Mouse (Mus musculus): ENCODE results near the gene Foxj2.

The Foxj2 gene

DNA sequence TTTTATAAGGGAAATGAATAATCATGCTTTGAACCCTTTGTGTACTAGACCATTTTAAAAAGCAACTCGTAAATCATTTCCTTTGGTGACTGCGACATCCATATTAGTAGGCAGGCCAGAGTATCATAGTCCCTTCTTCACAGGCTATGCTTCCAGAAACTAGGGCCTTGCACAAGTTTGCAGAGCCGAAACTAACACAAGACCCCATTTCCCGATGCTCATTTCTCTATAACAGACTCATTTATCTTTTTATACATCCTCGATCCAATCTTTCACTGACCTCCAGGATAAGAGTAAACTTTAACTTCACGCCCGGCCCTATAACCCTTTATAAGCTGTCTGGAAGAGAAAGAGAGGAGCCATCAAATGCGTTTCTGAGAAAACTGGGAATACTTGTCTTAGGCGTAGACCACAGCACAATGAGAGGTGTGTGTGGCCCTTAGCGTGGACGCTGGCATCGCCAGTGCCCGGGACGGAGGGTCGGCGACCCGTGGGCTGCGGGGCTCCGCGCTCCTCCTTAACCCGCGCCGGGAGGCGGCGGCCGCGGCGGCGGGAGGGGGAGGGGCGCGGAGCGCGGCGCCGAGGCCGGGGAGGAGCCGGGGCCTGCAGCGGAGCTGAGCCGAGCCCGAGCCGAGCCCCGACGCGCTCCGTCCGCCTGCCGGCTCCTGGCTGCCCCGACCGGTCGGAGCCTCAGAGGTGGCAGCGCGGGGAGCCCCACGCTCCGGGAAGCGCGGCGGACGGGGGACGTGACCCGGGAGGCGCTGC, at the start of gene Foxj2:
Gene Foxj2 (plus strand): TSS at position 609 of the 765 bp plus-strand sequence.
- ChIA-PET POLR2A (interaction anchor here in 1 of 4 experiments (0.6 to 0.8 kb wide), 2 partner anchors 8 to 121 kb away, joined by 3 read pairs; no protein-coding TSS in a partner anchor), CTCF (interaction anchor here in 3 of 4 experiments (0.5 to 0.9 kb wide), 3 partner anchors 9 to 49 kb away, joined by 3 read pairs; no protein-coding TSS in a partner anchor)

DNA sequence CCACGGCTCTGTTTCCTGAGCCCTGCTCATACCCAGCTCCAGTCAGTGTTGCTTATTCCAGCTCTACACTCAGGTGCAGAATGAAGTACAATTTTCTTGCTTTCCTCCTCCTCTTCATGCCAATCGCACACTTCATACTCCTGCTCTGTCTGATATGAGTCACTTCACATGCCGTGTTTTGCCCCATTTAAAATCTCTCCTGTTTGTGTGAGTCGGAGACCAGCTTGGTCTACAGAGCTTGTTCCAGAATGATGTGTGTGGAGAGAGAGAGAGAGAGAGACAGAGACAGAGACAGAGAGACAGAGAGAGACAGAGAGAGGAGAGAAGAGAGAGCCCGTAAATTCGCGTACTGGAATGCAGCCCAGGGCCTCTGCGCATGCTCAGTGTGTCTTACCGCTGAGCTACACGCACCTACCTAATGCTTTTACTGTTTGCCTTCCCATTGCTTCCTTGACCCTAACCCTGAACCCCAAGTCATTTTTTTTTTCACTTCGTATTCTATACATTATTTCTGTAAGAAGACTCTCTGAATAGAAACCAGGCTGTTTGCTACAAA, 48.9 kb upstream of the Foxj2 start:
- ChIA-PET CTCF (interaction anchor here (0.5 to 2.7 kb wide), 8 partner anchors 9 to 160 kb away, joined by 3 to 7 read pairs (median 4); no protein-coding TSS in a partner anchor), POLR2A (interaction anchor here (0.5 to 24.1 kb wide), 63 partner anchors 8 to 429 kb away, joined by 3 to 475 read pairs (median 5); partner anchors contain the start of genes Slc2a3 (in 3 of the 4), Nanog (in 2 of the 4), Apobec1 (in 1 of the 4) and Gdf3 (in 1 of the 4))

DNA sequence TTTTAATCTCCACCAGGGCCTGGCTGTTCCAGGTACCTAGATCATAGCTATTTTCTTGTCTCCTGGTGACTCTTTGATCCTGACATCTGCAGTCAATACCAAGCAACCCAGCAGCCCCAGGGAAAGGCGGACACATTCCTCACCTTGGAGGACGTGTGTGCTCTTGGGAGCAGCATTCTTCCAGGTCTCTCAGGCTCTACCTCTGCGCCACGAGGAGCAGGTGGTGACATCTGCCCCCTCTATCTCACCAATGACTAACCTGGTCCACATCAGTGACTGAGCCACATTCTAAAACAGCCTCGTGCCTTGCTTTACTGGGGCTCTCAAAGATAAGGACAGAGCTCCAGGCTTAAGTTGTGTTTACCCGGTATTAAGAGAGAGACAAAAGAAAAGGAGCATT, 47.0 kb upstream of the Foxj2 start:
- POLR2A ChIA-PET, result interaction anchor here (0.6 to 24.1 kb wide), 32 partner anchors 9 to 431 kb away, joined by 3 to 475 read pairs (median 5); partner anchors contain the start of genes Nanog (in 2 of the 4) and Slc2a3 (in 1 of the 4)
- CTCF ChIA-PET, result interaction anchor here in 2 of 4 experiments (0.6 to 1.4 kb wide), 3 partner anchors 10 to 12 kb away, joined by 3 to 4 read pairs (median 3); no protein-coding TSS in a partner anchor

DNA sequence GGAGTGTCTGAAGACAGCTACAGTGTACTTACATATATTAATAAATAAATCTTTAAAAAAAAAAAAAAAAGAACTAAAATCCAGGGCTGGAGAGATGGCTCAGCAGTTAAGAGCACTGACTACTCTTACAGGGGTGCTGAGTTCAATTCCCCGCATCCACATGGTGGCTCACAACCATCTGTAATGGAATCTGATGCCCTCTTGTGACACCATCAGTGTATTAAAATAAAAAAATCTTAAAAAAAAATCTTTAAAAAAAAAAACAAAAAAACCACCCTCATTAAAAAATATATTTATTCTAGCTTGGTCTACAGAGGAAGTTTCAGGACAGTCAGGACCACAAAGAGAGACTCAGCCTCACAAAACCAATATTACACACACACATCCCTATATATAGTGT, 45.4 kb upstream of the Foxj2 start:
- CTCF ChIA-PET, result interaction anchor here in 1 of 4 experiments (0.6 to 1.0 kb wide), 3 partner anchors 45 to 105 kb away, joined by 3 to 4 read pairs (median 3); no protein-coding TSS in a partner anchor
- POLR2A ChIA-PET, result interaction anchor here in 3 of 4 experiments (0.6 to 24.1 kb wide), 13 partner anchors 8 to 165 kb away, joined by 3 to 475 read pairs (median 4); partner anchors contain the start of genes Gdf3 (in 1 of the 3), Nanog (in 1 of the 3) and Slc2a3 (in 1 of the 3)

DNA sequence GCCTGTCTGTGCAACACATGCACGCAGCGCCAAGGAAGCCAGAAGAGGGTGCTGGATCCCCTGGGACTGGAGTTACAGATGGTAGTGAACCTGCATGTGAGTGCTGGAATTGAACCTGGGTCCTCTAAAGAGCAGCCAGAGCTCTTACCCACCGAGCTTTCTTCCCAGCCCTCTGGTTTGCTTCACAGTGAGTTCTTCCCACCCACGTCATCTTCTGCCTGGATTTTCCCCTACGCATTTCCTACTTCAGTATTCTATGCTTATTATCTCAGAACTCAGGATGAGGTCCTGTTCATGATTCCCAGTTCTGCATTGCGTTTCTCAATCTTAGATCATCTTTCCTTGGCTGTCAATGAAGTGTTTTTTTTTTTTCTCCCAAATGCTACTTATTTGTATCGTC, 43.7 kb upstream of the Foxj2 start:
- ChIA-PET POLR2A (interaction anchor here in 3 of 4 experiments (0.8 to 24.1 kb wide), 17 partner anchors 9 to 73 kb away, joined by 3 to 475 read pairs (median 5); partner anchors contain the start of gene Nanog (in 1 of the 3)), CTCF (interaction anchor here in 3 of 4 experiments (0.5 to 1.1 kb wide), 3 partner anchors 8 to 474 kb away, joined by 3 to 6 read pairs (median 5); no protein-coding TSS in a partner anchor)

DNA sequence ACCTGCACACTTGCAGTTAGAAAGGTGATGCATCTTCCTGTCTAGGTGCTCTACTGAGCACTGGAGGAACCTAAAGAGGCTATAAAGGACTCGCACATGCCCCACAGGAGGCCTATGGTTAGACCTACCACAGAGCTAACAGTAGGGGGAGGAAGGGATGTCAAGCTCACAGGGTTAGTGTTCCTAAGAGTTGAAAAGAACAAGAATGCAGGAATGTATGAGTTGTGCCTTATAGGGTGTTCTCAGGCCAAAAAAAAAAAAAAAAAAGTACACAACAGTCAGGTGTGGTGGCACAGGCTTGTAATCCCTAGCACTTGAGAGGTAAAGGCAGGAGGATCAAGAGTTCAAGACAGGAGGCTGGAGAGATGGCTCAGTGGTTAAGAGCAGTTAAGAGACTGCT, 39.8 kb upstream of the Foxj2 start:
- POLR2A ChIA-PET, result interaction anchor here (0.5 to 8.1 kb wide), 31 partner anchors 9 to 1800 kb away, joined by 3 to 160 read pairs (median 4); partner anchors contain the start of genes Gdf3 (in 1 of the 4) and Nanog (in 1 of the 4)
- CTCF ChIA-PET, result interaction anchor here (0.6 to 2.5 kb wide), 14 partner anchors 11 to 119 kb away, joined by 3 to 7 read pairs (median 4); partner anchors contain the start of genes Necap1 (in 1 of the 4) and Slc2a3 (in 1 of the 4)

DNA sequence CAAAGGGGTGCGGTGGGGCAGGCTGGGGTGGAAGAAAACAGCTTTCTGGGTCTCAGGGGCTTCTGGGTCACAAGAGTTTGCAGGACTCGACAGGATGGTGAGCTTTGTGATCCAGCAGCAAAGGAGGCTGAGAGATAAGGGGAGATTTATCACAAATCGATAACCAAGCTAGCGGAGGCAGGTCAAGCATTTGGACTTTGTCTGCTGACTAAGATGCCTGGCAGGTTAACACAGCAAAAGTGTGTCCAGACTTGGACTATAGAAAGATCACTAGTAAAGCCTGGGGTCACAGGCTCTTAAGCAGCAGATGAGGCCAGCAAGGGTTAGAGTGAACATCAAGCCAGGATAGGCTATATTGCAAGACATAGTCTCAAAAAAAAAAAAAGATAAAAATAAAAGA, 38.5 kb upstream of the Foxj2 start:
- ChIA-PET CTCF (interaction anchor here in 2 of 4 experiments (0.9 to 2.5 kb wide), 2 partner anchors 61 to 112 kb away, joined by 3 to 6 read pairs; no protein-coding TSS in a partner anchor), POLR2A (interaction anchor here (0.5 to 8.1 kb wide), 15 partner anchors 10 to 98 kb away, joined by 3 to 160 read pairs (median 4); no protein-coding TSS in a partner anchor)

DNA sequence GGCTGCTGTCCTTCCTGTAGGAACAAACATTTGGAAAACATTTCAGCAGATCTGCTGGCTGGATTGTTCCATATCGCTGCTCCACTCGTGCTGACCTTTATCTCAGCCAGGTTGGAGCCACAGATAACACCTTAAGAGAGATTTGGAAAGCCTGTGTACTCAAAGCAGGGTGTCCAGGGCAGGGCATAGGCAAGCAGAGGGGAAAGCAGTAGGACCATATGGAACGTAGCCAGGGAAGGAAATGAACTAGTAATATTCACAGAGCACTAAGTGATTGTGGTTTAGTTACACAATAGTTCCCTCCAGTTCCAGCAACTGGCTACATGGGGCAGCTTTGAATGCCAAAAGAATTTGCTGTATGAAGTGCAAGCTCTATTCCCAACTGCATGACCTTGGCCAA, 37.5 kb upstream of the Foxj2 start:
- POLR2A ChIA-PET, result interaction anchor here (0.6 to 8.1 kb wide), 15 partner anchors 14 to 113 kb away, joined by 3 to 160 read pairs (median 5); no protein-coding TSS in a partner anchor
- CTCF ChIA-PET, result no interaction called here

DNA sequence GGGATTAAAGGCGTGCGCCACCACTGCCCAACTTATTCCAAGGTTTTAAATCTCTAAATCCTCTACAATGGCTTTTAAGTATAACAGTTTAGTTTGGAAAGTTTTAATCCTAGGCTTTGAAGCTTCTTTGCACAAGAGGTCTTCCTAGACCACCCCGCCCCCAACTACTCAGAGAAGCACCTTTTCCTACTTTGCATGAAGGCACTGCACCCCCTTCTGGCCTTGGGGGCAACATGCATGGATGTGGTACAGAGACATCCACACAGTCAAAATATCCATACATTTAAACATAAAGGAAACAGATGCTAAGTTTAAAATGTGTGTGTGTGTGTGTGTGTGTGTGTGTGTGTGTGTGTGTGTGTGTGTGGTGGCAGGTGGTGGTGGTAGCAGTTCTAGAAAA, 34.8 kb upstream of the Foxj2 start:
- ChIA-PET CTCF (interaction anchor here (0.5 to 2.9 kb wide), 52 partner anchors 9 to 1960 kb away, joined by 3 to 36 read pairs (median 4); partner anchors contain the start of gene Slc2a3 (in 1 of the 4)), POLR2A (interaction anchor here (0.5 to 8.1 kb wide), 46 partner anchors 8 to 177 kb away, joined by 3 to 160 read pairs (median 5); partner anchors contain the start of genes Slc2a3 (in 2 of the 4) and Nanog (in 1 of the 4))

DNA sequence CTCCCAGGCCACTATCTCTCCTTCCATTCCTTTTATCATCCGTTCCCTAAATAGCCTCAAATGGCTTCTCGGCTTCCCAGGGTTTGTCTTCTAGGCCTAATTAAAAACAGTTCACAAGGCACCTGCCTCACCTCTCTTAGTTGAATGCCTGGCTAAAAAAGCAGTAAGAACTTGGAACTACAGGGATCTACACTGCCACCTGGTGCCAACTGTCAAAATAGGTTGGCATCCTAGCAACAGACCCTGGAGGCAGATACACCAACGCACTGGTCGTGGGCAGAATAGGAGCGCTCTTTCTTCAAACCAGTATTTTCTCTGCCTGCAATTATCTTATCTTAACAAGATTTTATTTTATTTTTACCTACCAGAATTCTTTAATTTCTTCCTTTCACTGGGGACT, 33.4 kb upstream of the Foxj2 start:
- CTCF ChIA-PET, result interaction anchor here in 3 of 4 experiments (0.6 to 1.9 kb wide), 4 partner anchors 20 to 117 kb away, joined by 3 to 10 read pairs (median 6); no protein-coding TSS in a partner anchor
- POLR2A ChIA-PET, result interaction anchor here in 2 of 4 experiments (1.0 to 8.1 kb wide), 10 partner anchors 19 to 117 kb away, joined by 5 to 160 read pairs (median 14); no protein-coding TSS in a partner anchor

DNA sequence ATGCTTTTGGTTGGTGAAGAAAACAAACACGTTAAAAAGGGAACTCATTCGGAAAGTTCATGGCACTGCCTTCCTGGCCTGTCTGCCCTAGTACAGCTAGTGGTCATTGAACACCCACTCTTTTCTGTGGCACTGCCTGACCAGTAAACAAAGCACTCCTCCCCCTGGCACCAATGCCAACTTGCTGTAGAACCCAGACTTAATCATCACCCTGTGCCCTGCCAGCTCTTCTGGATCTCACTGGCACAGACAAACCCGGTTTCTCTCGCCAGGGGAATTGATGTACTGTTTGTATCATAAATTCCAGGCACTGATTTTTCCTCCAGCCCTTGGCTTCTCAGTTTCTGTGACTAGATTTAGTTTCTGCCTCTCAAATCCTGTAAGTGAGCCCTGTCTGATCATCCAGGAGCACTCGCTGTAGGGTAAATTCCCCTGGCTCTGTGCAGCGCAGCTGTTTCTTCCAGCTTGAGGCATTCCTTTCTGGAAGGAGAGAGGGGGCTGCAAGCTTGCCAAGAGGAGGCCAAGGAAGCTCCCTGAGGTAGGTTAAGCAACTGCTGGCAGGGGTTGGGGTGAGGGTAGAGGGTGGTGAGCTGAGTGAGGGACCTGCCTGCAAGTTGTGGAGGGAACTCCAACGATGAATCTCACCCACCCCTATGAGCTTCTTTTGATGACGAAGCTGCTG, 24.3 kb upstream of the Foxj2 start:
- ChIA-PET CTCF (interaction anchor here in 2 of 4 experiments (0.6 to 2.0 kb wide), 5 partner anchors 9 to 64 kb away, joined by 3 to 6 read pairs (median 4); no protein-coding TSS in a partner anchor), POLR2A (interaction anchor here in 2 of 4 experiments (0.5 to 1.2 kb wide), 10 partner anchors 11 to 125 kb away, joined by 3 to 6 read pairs (median 4); no protein-coding TSS in a partner anchor)

DNA sequence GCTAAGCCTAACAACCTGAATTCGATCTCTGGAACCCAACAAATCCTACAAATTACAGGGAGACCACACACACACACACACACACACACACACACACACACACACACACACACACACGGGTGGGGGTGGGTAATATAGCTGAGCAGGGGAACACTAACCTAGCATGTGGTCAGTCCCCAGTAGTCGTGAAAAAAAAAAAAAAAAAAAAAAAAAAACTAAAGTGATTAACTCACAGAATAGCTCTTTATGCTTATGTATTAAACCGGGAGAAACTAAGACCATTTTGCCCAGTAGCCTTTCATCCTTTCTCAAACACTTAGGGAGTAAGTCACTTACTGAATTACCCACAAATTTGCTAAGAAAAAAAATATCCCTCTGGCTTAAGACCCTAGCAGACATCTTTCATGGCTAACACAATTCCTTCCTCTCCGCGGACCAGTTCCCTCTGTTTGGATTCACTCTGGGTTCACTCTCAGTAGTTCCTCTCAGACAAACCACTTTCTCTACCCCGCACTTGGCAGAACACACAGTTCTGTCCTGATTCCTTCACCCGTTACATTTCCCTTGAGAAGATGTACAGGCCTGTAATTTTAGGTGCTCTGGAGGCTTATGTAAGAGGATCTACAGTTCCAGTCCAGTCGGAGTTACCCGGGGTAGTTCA, 18.9 kb upstream of the Foxj2 start:
- POLR2A ChIA-PET, result interaction anchor here in 3 of 4 experiments (0.6 to 3.7 kb wide), 48 partner anchors 9 to 324 kb away, joined by 3 to 20 read pairs (median 4); partner anchors contain the start of gene Necap1 (in 1 of the 3)

DNA sequence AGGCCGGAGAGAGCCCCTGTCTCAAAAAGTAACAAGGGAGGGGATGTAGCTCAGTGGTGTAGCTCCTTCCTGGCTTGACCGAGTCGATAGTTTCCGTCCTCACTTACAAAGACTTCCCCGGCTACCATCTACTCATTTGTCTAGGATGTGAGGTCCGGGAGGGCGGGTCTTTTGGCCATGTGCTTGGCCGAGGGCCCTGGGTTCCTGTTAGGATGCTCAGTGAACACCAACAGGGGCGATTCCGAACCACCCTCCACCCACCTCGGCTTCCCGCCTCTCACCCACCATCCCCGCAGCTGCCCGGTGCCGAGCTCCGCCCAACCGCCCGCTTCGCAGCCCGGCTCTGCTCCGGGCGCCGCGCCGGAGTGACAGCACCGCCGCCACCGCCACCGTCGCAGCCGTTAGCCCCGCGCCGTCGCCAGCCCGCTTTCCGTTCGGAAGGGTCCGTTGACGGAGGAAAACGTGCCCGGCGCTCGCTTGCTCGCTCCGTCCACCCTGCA, 18.4 kb upstream of the Foxj2 start, which contains the start of gene Slc2a3:
Gene Slc2a3 (minus strand): TSS at position 340 of the 500 bp plus-strand sequence.
- ChIA-PET CTCF (interaction anchor here in 3 of 4 experiments (0.6 to 2.1 kb wide), 18 partner anchors 10 to 133 kb away, joined by 3 to 10 read pairs (median 4); no protein-coding TSS in a partner anchor), POLR2A (interaction anchor here in 3 of 4 experiments (0.6 to 3.7 kb wide), 51 partner anchors 8 to 310 kb away, joined by 3 to 20 read pairs (median 4); partner anchors contain the start of genes Gdf3 (in 1 of the 3) and Necap1 (in 1 of the 3))

More for the DNA sequence above, 18.9 kb upstream of the Foxj2 start:
- CTCF ChIA-PET, result interaction anchor here (0.5 to 2.1 kb wide), 17 partner anchors 11 to 133 kb away, joined by 3 to 10 read pairs (median 4); no protein-coding TSS in a partner anchor

DNA sequence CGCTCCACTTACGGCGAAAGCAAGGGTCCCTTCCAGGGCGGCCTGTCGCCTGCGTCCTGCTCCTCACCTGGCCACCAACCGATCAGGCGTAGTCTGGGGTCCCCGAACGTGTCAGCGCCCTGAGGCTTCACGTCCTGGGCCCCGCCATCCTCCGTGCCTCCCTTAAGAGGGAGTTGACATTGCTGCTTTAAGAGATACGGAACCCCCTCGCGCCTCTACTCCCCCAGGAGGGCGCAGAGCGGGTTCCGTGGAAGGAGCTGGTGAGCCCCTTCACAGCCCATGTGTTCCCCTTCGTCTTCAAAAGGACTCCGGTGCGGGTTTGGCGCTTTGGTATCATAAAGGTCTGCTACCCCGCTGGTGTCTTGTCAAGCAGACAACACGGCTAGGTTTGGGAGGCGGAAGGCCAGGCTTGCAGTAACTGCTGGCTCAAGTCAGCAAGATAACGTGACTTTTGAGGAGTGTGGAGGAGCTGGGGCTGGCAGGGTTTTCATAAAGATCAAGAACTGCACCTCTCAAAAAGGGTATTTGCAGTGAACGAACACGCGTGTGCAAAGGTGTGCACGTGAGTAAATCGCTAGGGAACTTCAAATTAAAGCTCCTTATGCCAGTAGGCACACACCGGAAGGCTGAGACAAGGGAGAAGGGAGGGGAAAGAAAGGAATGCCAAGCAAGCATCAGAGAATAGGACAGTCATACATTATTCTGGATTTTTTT, 17.8 kb upstream of the Foxj2 start:
- ChIA-PET POLR2A (interaction anchor here in 3 of 4 experiments (0.6 to 3.7 kb wide), 46 partner anchors 8 to 461 kb away, joined by 3 to 20 read pairs (median 4); partner anchors contain the start of genes Gdf3 (in 1 of the 3) and Phc1 (in 1 of the 3)), CTCF (interaction anchor here (0.5 to 2.1 kb wide), 21 partner anchors 10 to 134 kb away, joined by 3 to 10 read pairs (median 4); no protein-coding TSS in a partner anchor)

DNA sequence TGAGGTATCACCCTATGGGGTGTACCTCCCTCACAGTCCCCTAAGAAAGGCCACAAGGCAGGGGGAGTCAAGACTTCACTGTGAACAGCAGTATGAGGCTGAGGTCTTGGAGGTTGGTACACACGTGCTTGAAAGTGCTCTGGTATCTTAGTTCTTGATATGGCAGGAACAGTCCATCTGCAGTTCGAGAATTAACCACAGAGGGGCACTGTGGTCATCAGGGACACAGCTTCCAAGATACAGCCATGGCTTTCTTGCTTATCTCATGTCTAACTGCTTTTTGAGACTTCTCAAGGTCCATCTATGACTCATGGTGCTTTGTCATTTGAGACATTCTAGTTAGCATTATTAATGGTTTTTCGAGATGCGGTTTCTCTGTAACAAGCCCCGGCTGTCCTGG, 15.3 kb upstream of the Foxj2 start:
- POLR2A ChIA-PET, result interaction anchor here (0.5 to 2.1 kb wide), 12 partner anchors 22 to 1908 kb away, joined by 3 to 6 read pairs (median 4); partner anchors contain the start of gene Phb2 (in 1 of the 4)
- CTCF ChIA-PET, result interaction anchor here (0.6 to 1.4 kb wide), 15 partner anchors 9 to 1631 kb away, joined by 3 to 6 read pairs (median 3); no protein-coding TSS in a partner anchor

All from embryonic stem cell, embryonic (primary cell).